Mouse (Mus musculus): ENCODE data around the gene Ube2e1. TPM values are rescaled to one million over a fixed set of nuclear protein-coding genes. Genes with fewer than 3 reads are reported as not detected.
"Not testable (repeated sequence)": the region's sequence is repeated elsewhere in the genome, so short reads cannot be mapped to it uniquely, and the experiment has no call there.

Gene Ube2e1
- polyA plus RNA-seq, 2 experiments: 51.7 to 88.3 TPM

DNA sequence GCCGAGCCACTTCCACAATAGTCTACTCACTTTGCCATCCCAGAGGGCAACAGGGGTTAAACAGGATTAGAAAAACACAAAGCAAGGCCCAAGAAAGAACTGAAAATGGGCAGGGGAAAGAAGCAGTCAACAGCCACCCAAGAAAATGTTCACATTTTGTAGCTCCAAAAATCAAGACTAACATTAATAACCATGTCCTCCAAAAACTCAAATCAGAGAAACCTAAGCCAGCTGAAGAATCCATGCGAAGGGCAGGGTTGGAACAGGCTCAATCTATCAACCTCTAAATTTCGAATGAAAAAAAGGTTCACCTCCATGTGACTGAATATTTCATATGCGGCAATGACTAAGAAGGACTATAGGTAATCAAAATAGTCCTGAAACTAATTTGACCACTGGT lies 94.3 kb downstream of the Ube2e1 start:
- no peak overlapping the region for H3K9ac ChIP-seq (ENCODE audit: low read depth, low read length, severe bottlenecking)
- no peaks in the 10 kb centered on the region for H3K9me3 ChIP-seq (ENCODE audit: control insufficient read depth, low read length)
- WGBS: 65% methylated on average over 4 of the region's 4 CpGs
- peak overlapping the region; percentile 83; the same call in 1 of the 2 replicates for H3K4me2 ChIP-seq (replicated peaks; ENCODE audit: low read depth, low read length, severe bottlenecking)
- peak overlapping the region; percentile 78 for H3K4me3 ChIP-seq (replicated peaks; ENCODE audit: low read length)
- H3K27ac ChIP-seq (replicated peaks; ENCODE audit: low read depth, low read length): no peak overlapping the region
- no peaks in the 10 kb centered on the region for H3K36me3 ChIP-seq (ENCODE audit: control insufficient read depth, insufficient read depth, low read length)
- DNase-seq (ENCODE audit: low spot score) (no peak), ATAC-seq (ENCODE audit: low FRiP score, low read depth) (no peak)
- H3K27me3 ChIP-seq (ENCODE audit: control insufficient read depth, insufficient read depth, low read length): no peaks in the 10 kb centered on the region
- 0 out of 2 replicates have a peak, but pooled peaks cover 5% of the 10 kb centered on the region for H3K4me1 ChIP-seq (ENCODE audit: control insufficient read depth, insufficient read depth, low read length)
- no peak for TF ChIP-seq POLR2A (IDR thresholded peaks at IDR 0.05; ENCODE audit: borderline replicate concordance, extremely low read depth, insufficient read depth, insufficient read length)

DNA sequence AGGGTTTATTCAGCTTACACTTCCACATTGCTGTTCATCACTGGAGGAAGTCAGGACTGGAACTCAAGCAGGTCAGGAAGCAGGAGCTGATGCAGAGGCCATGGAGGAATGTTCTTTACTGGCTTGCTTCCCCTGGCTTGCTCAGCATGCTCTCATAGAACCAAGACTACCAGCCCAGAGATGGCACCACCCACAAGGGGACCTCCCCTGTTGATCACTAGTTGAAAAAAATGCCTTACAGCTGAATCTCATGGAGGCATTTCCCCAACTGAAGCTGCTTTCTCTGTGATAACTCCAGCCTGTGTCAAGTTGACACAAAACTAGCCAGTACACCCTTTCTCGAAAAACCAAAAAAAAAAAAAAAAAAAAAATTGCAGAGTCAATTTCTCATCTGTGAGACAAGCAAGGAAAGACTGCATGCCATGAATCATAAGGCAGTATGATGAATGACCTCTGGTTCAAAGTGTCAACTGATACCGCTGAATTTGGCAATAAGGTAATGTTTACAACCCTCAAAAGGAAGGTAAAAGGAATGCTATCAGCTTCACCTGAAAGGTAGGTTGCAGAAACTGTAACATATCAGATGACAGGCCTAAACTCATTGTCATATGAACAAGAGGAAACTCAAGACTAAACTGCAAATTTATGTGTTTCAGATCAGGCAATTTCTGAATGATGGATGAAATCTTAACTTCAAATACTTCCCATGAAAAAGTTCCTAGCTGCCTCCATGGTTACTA lies 95.0 kb downstream of the Ube2e1 start:
- 77% methylated on average over 2 of the region's 2 CpGs for WGBS
- not testable (repeated sequence) for H3K9ac ChIP-seq (ENCODE audit: low read depth, low read length, severe bottlenecking); DNase-seq (ENCODE audit: low spot score); H3K4me3 ChIP-seq (replicated peaks; ENCODE audit: low read length); H3K36me3 ChIP-seq (ENCODE audit: control insufficient read depth, insufficient read depth, low read length); ATAC-seq (ENCODE audit: low FRiP score, low read depth); H3K27ac ChIP-seq (replicated peaks; ENCODE audit: low read depth, low read length); H3K4me1 ChIP-seq (ENCODE audit: control insufficient read depth, insufficient read depth, low read length); H3K4me2 ChIP-seq (replicated peaks; ENCODE audit: low read depth, low read length, severe bottlenecking); H3K9me3 ChIP-seq (ENCODE audit: control insufficient read depth, low read length); H3K27me3 ChIP-seq (ENCODE audit: control insufficient read depth, insufficient read depth, low read length)

DNA sequence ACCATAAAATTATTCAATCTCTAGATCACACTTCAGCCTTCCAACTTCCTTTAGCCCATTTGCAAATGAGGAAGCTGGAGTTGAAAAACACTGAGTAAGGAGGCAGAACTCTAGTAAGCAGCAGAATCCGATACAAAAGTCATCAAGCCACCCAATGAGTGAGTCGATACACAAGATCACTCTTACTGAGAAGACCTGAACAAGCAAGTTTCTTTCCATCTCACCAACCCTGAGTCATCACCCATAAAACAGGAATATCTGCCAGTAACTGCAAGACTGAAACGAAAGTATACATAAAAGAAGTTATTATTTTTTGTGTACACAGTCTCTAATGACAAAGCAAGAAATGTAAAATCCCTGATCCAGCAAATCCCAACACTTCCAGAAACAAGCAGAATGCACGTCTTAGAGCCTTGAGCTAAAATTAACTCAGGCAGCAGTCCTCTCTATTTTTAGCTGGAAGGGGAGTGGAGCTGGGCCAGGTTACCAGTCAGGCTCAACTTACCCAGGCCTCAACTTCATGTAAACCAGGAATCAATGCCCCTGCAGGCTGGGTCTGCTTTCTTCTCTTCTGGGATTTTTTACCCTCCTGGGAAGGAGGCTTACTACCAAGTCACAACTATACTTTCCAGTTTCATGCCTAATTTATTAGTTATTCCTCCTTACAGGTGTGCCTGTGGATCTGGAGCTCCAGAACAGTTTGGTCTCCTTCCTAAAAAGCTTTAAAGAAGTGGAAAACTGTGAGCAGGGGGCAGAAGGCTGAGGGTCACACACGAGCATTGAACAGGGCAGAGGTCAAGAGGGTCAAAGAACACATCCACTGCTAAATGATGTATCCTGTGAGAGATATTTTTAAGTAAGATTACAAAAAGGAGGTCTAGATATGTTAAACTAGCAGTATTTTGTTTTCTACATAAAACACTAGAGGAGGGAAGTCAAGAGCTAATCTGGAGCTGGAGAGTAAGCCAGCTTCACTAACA lies 97.4 kb downstream of the Ube2e1 start:
- Histone ChIP-seq H3K36me3 (ENCODE audit: control insufficient read depth, insufficient read depth, low read length) (no peaks in the 10 kb centered on the region), H3K27me3 (ENCODE audit: control insufficient read depth, insufficient read depth, low read length) (no peaks in the 10 kb centered on the region), H3K27ac (replicated peaks; ENCODE audit: low read depth, low read length) (no peak overlapping the region), H3K9me3 (ENCODE audit: control insufficient read depth, low read length) (no peaks in the 10 kb centered on the region), H3K4me1 (ENCODE audit: control insufficient read depth, insufficient read depth, low read length) (0 out of 2 replicates have a peak, but pooled peaks cover 5% of the 10 kb centered on the region), H3K9ac (ENCODE audit: low read depth, low read length, severe bottlenecking) (no peak overlapping the region), H3K4me3 (replicated peaks; ENCODE audit: low read length) (no peak overlapping the region), H3K4me2 (replicated peaks; ENCODE audit: low read depth, low read length, severe bottlenecking) (no peak overlapping the region)
- TF ChIP-seq POLR2A (IDR thresholded peaks at IDR 0.05; ENCODE audit: borderline replicate concordance, extremely low read depth, insufficient read depth, insufficient read length): no peak
- ATAC-seq (ENCODE audit: low FRiP score, low read depth) (no peak), DNase-seq (ENCODE audit: low spot score) (no peak)
- 48% methylated on average over 5 of the region's 5 CpGs for WGBS

DNA sequence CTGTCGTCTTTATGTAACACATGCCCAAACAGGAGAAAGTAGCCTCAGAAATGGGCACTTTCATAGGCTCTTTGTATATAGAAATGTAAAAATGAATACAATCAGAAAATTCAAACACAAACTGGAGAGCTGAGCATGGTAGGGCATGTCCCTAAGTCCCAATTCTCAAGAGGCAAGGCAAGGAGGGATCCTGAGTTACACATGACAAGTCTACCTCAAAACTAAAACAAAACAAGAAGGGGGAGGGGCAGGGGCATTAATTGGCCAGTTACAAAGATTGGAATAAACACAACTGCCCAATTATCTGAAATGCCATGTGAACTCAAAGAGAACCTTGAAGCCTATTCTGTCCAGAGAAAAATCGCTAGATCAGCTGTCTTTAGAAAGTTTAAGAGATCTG lies 98.6 kb downstream of the Ube2e1 start:
- no peak for TF ChIP-seq POLR2A (IDR thresholded peaks at IDR 0.05; ENCODE audit: borderline replicate concordance, extremely low read depth, insufficient read depth, insufficient read length)
- no peaks in the 10 kb centered on the region for H3K36me3 ChIP-seq (ENCODE audit: control insufficient read depth, insufficient read depth, low read length)

More for the DNA sequence above, 98.6 kb downstream of the Ube2e1 start:
- H3K27ac ChIP-seq (replicated peaks; ENCODE audit: low read depth, low read length): no peak overlapping the region
- DNase-seq (ENCODE audit: low spot score) (no peak), ATAC-seq (ENCODE audit: low FRiP score, low read depth) (no peak)
- H3K4me3 ChIP-seq (replicated peaks; ENCODE audit: low read length): no peak overlapping the region
- no peaks in the 10 kb centered on the region for H3K27me3 ChIP-seq (ENCODE audit: control insufficient read depth, insufficient read depth, low read length)
- no peak overlapping the region for H3K4me2 ChIP-seq (replicated peaks; ENCODE audit: low read depth, low read length, severe bottlenecking)
- 76% methylated on average over 2 of the region's 2 CpGs for WGBS
- H3K9ac ChIP-seq (ENCODE audit: low read depth, low read length, severe bottlenecking): no peak overlapping the region
- no peaks in the 10 kb centered on the region for H3K9me3 ChIP-seq (ENCODE audit: control insufficient read depth, low read length)
- H3K4me1 ChIP-seq (ENCODE audit: control insufficient read depth, insufficient read depth, low read length): 0 out of 2 replicates have a peak, but pooled peaks cover 5% of the 10 kb centered on the region

Other genes starting within 250 kb of the Ube2e1 start
- 4.7 and 5.2 TPM in 2 replicates for gene Nr1d2, start 92.7 kb downstream of the Ube2e1 start, polyA plus RNA-seq (2012; rRNA removed)
- 9.7 and 9.8 TPM in 2 replicates for gene Nr1d2, start 92.7 kb downstream of the Ube2e1 start, polyA plus RNA-seq (2014; fragmentation: Nextera tagmentation; extraction: Ambion mirVana)
- 14.6 and 25.0 TPM in 2 replicates for gene Nkiras1, start 60.7 kb downstream of the Ube2e1 start, polyA plus RNA-seq (2012; rRNA removed)
- 16.1 and 18.5 TPM in 2 replicates for gene Nkiras1, start 60.7 kb downstream of the Ube2e1 start, polyA plus RNA-seq (2014; fragmentation: Nextera tagmentation; extraction: Ambion mirVana)
- 1,239 and 1,286 TPM in 2 replicates for gene Rpl15, start 60.5 kb downstream of the Ube2e1 start, polyA plus RNA-seq (2012; rRNA removed)
- gene Rpl15, start 60.5 kb downstream of the Ube2e1 start, polyA plus RNA-seq (2014; fragmentation: Nextera tagmentation; extraction: Ambion mirVana): 465 and 499 TPM in 2 replicates